Mouse (Mus musculus) bone marrow macrophage, adult 2 months (primary cell): ENCODE data around the gene Bod1l.

Source experiments
- CTCF ChIP-seq: IDR thresholded peaks from 2 replicates; pipeline ENCODE4 v1.5.1; 2012; ENCODE audit warnings: low read depth, mild to moderate bottlenecking, low read length, moderate library complexity
- POLR2A ChIP-seq: IDR thresholded peaks from 2 replicates; pipeline ENCODE4 v1.6.1; 2012; ENCODE audit warnings: mild to moderate bottlenecking, low read depth, low read length, borderline replicate concordance

GRCm38 (mm10) chr5:41788877-41789276, 55.2 kb downstream of the Bod1l start:
- TF ChIP-seq POLR2A (no peak), CTCF (no peak)
